Mouse (Mus musculus) hindbrain, embryonic 11.5 days (tissue): ENCODE measurements around the gene Tspan32. TPM values are rescaled to one million over a fixed set of nuclear protein-coding genes. Genes with fewer than 3 reads are reported as not detected.

ENCODE experiments used
- ATAC-seq: fragments of 200-750 bp; cut with Nextera tagmentation; 2 replicates; pipeline ENCODE4 v1.8.0; 2017; ENCODE audit warnings: mild to moderate bottlenecking, moderate TSS enrichment, moderate library complexity; ENCODE audit not compliant: low FRiP score
- DNase-seq: peaks from one replicate; pipeline ENCODE4 v3.0.0-alpha.2; 2015; ENCODE audit warnings: low spot score
- H3K27ac ChIP-seq: fragments of 300-500 bp; sonication (generic); 2 replicates; pipeline ENCODE4 v1.5.1; 2014; ENCODE audit warnings: mild to moderate bottlenecking, low read depth, low read length
- H3K27me3 ChIP-seq: fragments of 300-500 bp; sonication (generic); 2 replicates; pipeline ENCODE4 v1.6.1; 2014; ENCODE audit warnings: mild to moderate bottlenecking, low read length, moderate library complexity, mixed read lengths; ENCODE audit not compliant: control insufficient read depth, insufficient read depth
- H3K36me3 ChIP-seq: fragments of 300-500 bp; sonication (generic); 2 replicates; pipeline ENCODE4 v1.6.1; 2014; ENCODE audit warnings: mild to moderate bottlenecking, low read length, moderate library complexity, mixed read lengths; ENCODE audit not compliant: control insufficient read depth, insufficient read depth
- H3K4me1 ChIP-seq: fragments of 300-500 bp; sonication (generic); replicated peaks from 2 replicates; pipeline ENCODE4 v1.6.1; 2014; ENCODE audit warnings: low read length, mixed read lengths; ENCODE audit not compliant: control insufficient read depth, insufficient read depth
- H3K4me2 ChIP-seq: fragments of 300-500 bp; sonication (generic); replicated peaks from 2 replicates; pipeline ENCODE4 v1.6.1; 2014; ENCODE audit warnings: mild to moderate bottlenecking, low read depth, low read length
- H3K4me3 ChIP-seq: fragments of 300-500 bp; sonication (generic); 2 replicates; pipeline ENCODE4 v1.5.1; 2014; ENCODE audit warnings: low read depth, low read length
- H3K9ac ChIP-seq: fragments of 300-500 bp; sonication (generic); 2 replicates; pipeline ENCODE4 v1.6.1; 2014; ENCODE audit warnings: low read depth, low read length
- H3K9me3 ChIP-seq: fragments of 300-500 bp; sonication (generic); 2 replicates; pipeline ENCODE4 v1.6.1; 2016; ENCODE audit warnings: low read length; ENCODE audit not compliant: control insufficient read depth
- WGBS: fragments of 180-500 bp; shearing (Covaris S2); extraction: QIAGEN DNeasy Blood & Tissue Kit; methylation state at CpG from one replicate; pipeline ENCODE4 v1.1.7; 2014; 5-methylcytosine and 5-hydroxymethylcytosine counted together
- polyA plus RNA-seq: library from polyadenylated mRNA; unstranded; fragments of >200 nt; fragmentation: Nextera tagmentation; extraction: Ambion mirVana; gene quantifications from 2 replicates; pipeline ENCODE4 v1.2.1, GENCODE M21; 2014

Tspan32 gene
- polyA plus RNA-seq, 1 experiment from 2014 or later = 8.3 TPM

DNA sequence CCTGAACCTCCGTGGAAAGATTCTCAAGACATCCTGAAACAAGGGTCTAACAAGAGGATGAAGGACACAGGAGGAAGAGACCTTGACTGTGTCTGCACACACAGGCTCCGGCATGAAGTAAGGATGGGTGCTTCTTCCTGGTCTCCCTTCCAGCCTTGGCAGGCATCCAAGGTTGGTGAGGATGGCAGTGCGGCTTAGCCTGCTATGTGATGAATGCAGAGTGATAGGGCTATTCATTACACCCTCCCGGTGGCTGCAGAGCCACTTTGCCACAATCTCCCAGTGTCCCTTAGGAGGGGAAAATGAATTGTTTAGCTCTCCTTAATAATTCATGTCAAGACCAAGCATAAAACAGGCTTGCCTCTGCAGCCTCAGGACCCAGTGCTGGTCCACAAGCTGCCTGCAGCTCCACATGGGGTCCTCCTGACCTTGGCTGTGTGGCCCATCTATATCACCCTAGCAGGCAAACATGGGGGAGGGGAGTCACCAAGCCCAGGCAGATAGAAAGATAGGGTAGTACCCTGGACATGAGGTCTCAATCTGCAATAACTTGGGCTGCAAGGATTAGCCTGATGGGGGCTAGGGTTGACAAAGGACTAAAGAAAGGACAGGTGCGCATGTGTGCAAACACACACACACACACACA, 7.5 kb downstream of the Tspan32 start:
- H3K4me1 ChIP-seq = no peaks in the 10 kb centered on the region; the same call in none of the 2 replicates
- H3K4me2 ChIP-seq = no peak overlapping the region
- WGBS = 77% methylated on average over 5 of the region's 5 CpGs
- no peak overlapping the region for H3K27ac ChIP-seq
- no peaks in the 10 kb centered on the region for H3K27me3 ChIP-seq
- DNase-seq (no peak), ATAC-seq (no peak)
- H3K9me3 ChIP-seq = no peaks in the 10 kb centered on the region
- no peak overlapping the region for H3K9ac ChIP-seq
- H3K4me3 ChIP-seq = no peak overlapping the region
- no peaks in the 10 kb centered on the region for H3K36me3 ChIP-seq

DNA sequence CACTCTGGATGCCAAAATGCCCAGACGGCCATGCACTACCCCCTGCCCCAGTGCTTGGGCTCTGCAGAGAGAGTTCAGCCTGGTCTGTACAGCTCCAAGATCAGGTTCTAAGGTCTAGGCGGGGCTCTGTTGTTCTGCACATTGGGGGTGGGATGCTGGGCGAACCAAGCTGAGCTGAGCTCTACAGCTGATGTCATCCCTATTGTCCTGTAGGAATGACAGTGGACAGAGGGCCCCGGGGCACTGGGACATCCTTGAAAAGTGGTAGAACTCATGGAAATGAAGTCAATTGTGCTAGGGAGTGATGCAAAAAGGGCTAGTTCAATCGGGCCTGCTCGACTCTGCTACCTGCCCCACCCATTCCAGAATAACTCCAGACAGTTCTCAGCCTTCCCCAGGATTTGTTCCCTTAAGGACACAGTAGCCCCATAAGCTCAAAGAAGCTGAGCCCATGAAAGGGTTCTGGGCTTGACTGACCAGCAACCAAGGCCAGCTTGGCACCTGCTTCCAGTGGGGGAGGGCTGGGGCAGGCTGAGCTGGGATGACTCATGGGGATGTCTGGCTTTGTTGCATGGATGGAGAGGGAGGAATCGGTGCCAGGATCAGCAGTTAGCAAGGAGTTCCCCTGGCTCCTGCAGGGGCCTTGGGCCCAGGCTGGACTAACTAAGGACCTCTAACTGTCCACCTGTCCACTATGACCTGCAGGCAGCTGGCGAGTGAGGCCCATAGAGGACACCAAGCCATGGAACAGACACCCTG, 8.8 kb downstream of the Tspan32 start:
- no peak overlapping the region for H3K27ac ChIP-seq
- no peaks in the 10 kb centered on the region for H3K36me3 ChIP-seq
- H3K4me1 ChIP-seq = no peaks in the 10 kb centered on the region; the same call in 1 of the 2 replicates
- H3K4me2 ChIP-seq = no peak overlapping the region
- no peak overlapping the region for H3K9ac ChIP-seq
- DNase-seq = no peak
- H3K9me3 ChIP-seq = no peaks in the 10 kb centered on the region
- ATAC-seq = no peak
- H3K4me3 ChIP-seq = no peak overlapping the region
- WGBS = 69% methylated on average over 8 of the region's 8 CpGs
- no peaks in the 10 kb centered on the region for H3K27me3 ChIP-seq

DNA sequence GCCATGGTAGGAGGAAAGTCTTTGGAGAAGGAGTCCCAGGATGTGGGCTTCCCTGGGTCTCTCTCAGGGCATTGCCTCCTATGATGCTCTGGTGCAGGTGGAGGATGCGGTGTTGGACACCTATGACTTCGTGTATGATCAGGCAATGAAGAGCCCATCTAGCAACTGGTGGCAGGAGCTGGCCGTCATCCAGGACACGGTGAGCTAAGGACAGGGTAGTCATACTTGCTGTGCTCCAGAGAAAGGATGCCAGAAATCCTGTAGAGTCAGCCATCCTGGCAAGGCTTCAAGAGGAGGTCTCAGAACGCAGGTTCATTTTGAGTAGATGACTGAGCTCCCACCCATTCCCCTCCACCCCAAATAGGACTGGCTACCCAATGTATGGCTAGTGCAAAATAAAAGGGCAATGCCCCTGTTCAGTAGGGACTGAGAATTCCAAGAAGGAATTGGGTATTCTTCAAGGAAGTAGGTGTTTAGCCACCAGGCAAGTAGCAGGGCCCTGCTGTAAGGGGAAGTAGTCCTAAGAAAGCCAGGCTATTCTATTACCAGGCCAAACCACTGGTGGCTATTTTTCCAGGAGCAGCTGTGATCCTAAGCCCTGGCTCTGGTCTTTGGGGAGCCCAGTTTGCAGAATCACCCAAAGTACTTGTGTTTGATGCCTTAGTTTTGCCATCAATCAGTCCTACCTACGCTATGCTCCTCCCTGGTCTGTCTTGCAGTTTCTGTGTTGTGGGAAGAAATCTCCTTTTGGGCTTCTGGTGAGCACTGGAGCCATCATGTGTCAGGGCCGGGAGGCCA, 10.2 kb downstream of the Tspan32 start:
- no peaks in the 10 kb centered on the region; the same call in 1 of the 2 replicates for H3K4me1 ChIP-seq

DNA sequence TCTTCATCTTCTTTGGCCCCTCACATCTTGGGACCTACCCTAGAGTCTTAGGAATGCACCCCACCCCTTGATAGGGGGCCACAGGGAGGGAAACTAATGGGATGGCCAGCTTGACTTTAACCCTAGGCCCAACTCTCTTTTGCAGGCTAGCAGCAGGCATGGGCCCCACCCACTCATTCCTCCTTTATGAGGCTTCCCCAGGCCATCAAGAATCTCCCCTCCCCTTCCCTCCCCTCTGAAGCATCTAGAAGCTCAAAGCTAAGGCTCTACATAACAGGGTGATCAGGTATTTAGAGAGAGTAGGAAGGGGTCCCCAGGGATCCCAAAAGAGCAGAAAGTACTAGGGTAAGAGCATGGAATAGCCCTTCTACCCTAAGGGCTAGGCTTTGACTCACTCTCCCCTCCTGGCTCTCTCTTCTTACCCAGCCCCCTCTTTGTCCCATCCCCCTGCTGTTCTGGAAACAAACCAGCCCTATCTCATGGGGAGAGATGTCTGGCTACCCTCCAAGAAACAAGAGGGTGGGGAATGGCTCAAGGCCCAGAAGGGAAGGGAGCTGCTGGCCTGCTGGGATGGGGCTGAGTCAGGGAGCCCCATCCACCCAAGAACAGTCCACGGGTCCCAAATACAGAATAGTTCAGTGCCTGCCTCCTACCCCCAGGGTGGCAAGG, 11.0 kb downstream of the Tspan32 start:
- DNase-seq = no peak
- no peak for ATAC-seq
- no peaks in the 10 kb centered on the region for H3K9me3 ChIP-seq
- no peak overlapping the region for H3K9ac ChIP-seq
- no peaks in the 10 kb centered on the region for H3K27me3 ChIP-seq
- H3K4me3 ChIP-seq = no peak overlapping the region
- no peak overlapping the region for H3K4me2 ChIP-seq
- no peaks in the 10 kb centered on the region; the same call in 1 of the 2 replicates for H3K4me1 ChIP-seq
- H3K27ac ChIP-seq = no peak overlapping the region
- H3K36me3 ChIP-seq = no peaks in the 10 kb centered on the region
- WGBS = 20% methylated on average over 1 of the region's 1 CpGs

More for the DNA sequence above, 10.2 kb downstream of the Tspan32 start:
- Histone ChIP-seq H3K9ac (no peak overlapping the region), H3K4me2 (no peak overlapping the region), H3K9me3 (no peaks in the 10 kb centered on the region), H3K4me3 (no peak overlapping the region), H3K27ac (no peak overlapping the region), H3K36me3 (no peaks in the 10 kb centered on the region), H3K27me3 (no peaks in the 10 kb centered on the region)
- no peak for ATAC-seq
- WGBS = 91% methylated on average over 7 of the region's 7 CpGs
- DNase-seq = no peak

DNA sequence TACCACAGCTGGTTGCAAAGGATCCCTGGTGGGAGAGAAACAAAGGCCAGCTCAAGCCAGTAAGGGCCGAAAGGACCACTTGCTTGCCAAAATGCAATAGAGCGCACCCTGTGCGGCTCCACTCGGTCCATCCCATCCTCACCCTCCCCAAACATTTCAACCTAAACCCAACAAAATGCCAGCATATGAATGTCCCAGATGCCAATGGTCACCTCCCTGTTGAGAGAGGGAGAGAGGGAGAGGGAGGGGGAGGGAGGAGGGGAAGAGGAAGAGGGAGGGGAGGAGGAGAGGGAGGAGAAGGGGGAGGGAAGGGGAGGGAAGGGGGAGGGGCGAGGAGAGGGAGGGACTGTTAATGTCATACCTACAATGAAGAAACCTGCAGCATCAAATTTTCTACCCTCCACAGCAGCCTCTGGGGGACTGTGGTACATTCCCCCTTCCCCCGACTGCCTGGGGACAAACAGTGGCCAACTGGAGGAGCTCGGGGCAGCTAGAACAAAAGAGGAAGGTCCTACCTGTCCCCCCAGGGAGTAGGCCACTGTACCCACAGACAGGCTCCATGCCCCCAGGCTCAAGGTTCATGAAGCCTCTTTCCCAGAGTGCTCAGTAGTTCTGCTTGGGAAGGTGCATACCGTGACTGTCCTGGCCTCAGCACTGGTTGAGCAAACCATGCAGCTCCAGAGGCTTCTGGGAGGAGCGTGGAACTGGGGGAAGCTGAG, 11.7 kb downstream of the Tspan32 start:
- WGBS = 45% methylated on average over 9 of the region's 9 CpGs
- H3K4me2 ChIP-seq = no peak overlapping the region
- H3K27ac ChIP-seq = no peak overlapping the region
- no peaks in the 10 kb centered on the region for H3K9me3 ChIP-seq
- H3K4me1 ChIP-seq = no peaks in the 10 kb centered on the region; the same call in 1 of the 2 replicates
- H3K27me3 ChIP-seq = no peaks in the 10 kb centered on the region
- ATAC-seq (no peak), DNase-seq (no peak)
- no peak overlapping the region for H3K4me3 ChIP-seq
- H3K9ac ChIP-seq = no peak overlapping the region
- no peaks in the 10 kb centered on the region for H3K36me3 ChIP-seq

DNA sequence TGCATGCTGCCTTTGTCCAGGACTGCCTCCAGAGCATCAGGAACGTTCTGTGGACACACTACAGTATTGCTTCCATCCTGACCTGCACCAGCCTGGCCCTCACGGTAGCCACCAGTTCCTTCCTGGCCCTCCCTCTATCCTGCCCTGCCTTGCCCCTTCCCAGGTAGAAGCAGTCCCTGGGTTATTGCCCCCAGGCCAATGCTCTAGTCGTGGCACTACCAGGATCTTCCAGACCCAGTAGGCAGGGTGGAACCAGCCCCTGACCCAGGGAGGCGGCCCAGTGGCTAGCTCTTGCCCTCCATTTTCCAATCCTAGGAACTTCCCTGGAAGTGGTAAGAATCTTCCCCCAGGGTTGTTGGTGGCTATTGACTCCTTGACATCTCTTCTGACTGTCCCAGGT, 12.3 kb downstream of the Tspan32 start:
- Histone ChIP-seq H3K4me2 (no peak overlapping the region), H3K36me3 (no peaks in the 10 kb centered on the region), H3K4me3 (no peak overlapping the region), H3K4me1 (no peaks in the 10 kb centered on the region; the same call in 1 of the 2 replicates), H3K9me3 (no peaks in the 10 kb centered on the region), H3K27ac (no peak overlapping the region), H3K9ac (no peak overlapping the region), H3K27me3 (no peaks in the 10 kb centered on the region)
- DNase-seq (no peak), ATAC-seq (no peak)
- WGBS = 70% methylated on average over 4 of the region's 4 CpGs

DNA sequence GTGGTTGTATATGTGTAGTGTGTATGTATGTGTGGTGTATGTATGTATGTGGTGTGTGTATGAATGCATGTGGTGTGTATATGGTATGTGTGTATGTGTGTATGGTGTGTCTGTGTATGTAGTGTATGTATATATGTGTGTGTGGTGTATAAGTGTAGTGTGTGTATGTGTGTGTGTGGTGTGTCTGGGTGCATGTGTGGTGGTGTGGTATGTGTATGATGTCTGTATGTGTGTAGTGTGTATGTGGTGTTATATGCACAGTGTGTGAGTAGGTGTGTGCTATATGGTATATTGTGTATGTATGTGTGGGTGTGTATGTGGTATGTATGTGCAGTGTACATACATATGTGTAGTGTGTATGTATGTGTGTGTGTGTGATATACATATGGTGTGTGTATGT, 15.2 kb downstream of the Tspan32 start:
- Histone ChIP-seq H3K4me2 (no peak overlapping the region), H3K9me3 (no peaks in the 10 kb centered on the region), H3K27ac (no peak overlapping the region), H3K36me3 (no peaks in the 10 kb centered on the region), H3K4me3 (no peak overlapping the region), H3K9ac (no peak overlapping the region), H3K4me1 (no peaks in the 10 kb centered on the region), H3K27me3 (no peaks in the 10 kb centered on the region)
- no peak for ATAC-seq
- no peak for DNase-seq

DNA sequence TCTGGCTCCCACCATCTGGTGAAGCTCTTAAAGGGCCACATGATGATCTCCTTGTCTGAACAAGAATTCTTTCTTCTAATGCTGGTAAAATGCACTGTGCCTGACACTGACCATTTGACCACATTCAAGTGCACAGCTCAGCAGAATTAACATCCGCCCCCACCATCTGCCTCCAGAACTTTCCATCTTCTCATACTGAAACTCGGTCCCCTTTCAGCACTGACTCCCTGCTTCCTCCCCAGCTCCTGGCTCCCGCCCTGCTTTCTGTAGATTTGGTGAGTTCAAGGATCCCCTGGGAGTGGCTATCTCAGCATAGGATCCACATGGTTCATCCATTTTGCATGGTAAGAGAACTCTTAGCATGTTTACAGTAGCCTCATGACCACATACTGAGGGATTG, 15.9 kb downstream of the Tspan32 start:
- H3K4me1 ChIP-seq = no peaks in the 10 kb centered on the region
- H3K36me3 ChIP-seq = no peaks in the 10 kb centered on the region
- no peak overlapping the region for H3K9ac ChIP-seq
- 75% methylated on average over 3 of the region's 3 CpGs for WGBS
- no peaks in the 10 kb centered on the region for H3K27me3 ChIP-seq
- DNase-seq = no peak
- no peak overlapping the region for H3K4me3 ChIP-seq
- H3K27ac ChIP-seq = no peak overlapping the region
- H3K4me2 ChIP-seq = no peak overlapping the region
- H3K9me3 ChIP-seq = no peaks in the 10 kb centered on the region
- no peak for ATAC-seq
